Mouse (Mus musculus) liver, adult 2 months (tissue): Measurements from ENCODE around the gene Gnat1. TPM values are rescaled to one million over a fixed set of nuclear protein-coding genes. Genes with fewer than 3 reads are reported as not detected.

ENCODE experiments used
- DNase-seq: peaks from one replicate; pipeline ENCODE4 v3.0.0-alpha.2; 2011; ENCODE audit warnings: low read depth, low spot score; ENCODE audit errors: extremely low read depth
- H3K27ac ChIP-seq: fragments of 200-500 bp; replicated peaks from 2 replicates; pipeline ENCODE4 v1.5.1; 2012; ENCODE audit warnings: low read depth, mild to moderate bottlenecking, control low read depth, inconsistent platforms, low read length; ENCODE audit not compliant: insufficient read depth
- H3K27me3 ChIP-seq: fragments of 200-500 bp; 2 replicates; pipeline ENCODE4 v1.6.1; 2012; ENCODE audit warnings: mild to moderate bottlenecking, moderate library complexity, low read length, inconsistent platforms; ENCODE audit not compliant: control insufficient read depth, insufficient read depth
- H3K36me3 ChIP-seq: fragments of 200-500 bp; 2 replicates; pipeline ENCODE4 v1.6.1; 2012; ENCODE audit warnings: low read length, inconsistent platforms; ENCODE audit not compliant: control insufficient read depth, insufficient read depth
- H3K4me1 ChIP-seq: fragments of 200-500 bp; 2 replicates; pipeline ENCODE4 v1.6.1; 2011; ENCODE audit warnings: low read length; ENCODE audit not compliant: control insufficient read depth, insufficient read depth
- H3K4me3 ChIP-seq: fragments of 200-500 bp; 2 replicates; pipeline ENCODE4 v1.5.1; 2011; ENCODE audit warnings: low read depth, mild to moderate bottlenecking, control low read depth, low read length, moderate library complexity; ENCODE audit not compliant: insufficient read depth
- H3K79me2 ChIP-seq: fragments of 200-500 bp; 2 replicates; pipeline ENCODE4 v1.6.1; 2012; ENCODE audit warnings: inconsistent platforms, mild to moderate bottlenecking, low read length, moderate library complexity; ENCODE audit not compliant: control insufficient read depth, insufficient read depth
- H3K9ac ChIP-seq: fragments of 200-500 bp; 2 replicates; pipeline ENCODE4 v1.6.1; 2012; ENCODE audit warnings: low read depth, mild to moderate bottlenecking, control low read depth, inconsistent platforms, low read length
- CTCF ChIP-seq: fragments of 200-500 bp; IDR thresholded peaks from 2 replicates; pipeline ENCODE4 v1.5.1; 2011; ENCODE audit warnings: low read depth, low read length, control low read depth
- POLR2A ChIP-seq: fragments of 200-500 bp; IDR thresholded peaks from 2 replicates; pipeline ENCODE4 v1.6.1; 2011; ENCODE audit warnings: low read length, control low read depth; ENCODE audit not compliant: insufficient read depth; ENCODE audit errors: extremely low read depth
- WGBS: fragments of 180-500 bp; shearing (Covaris S2); methylation state at CpG from one replicate; pipeline ENCODE4 v1.1.7; 2018; 5-methylcytosine and 5-hydroxymethylcytosine counted together
- polyA plus RNA-seq: library from polyadenylated mRNA; depleted of rRNA; stranded (reverse); fragments of >200 nt; gene quantifications from 2 replicates; pipeline ENCODE4 v1.2.3, GENCODE M21; 2012; rRNA removed
- total RNA-seq: library from RNA; depleted of rRNA; stranded (reverse); fragments of >200 nt; gene quantifications from 2 replicates; pipeline ENCODE4 v1.2.3, GENCODE M21; 2014; rRNA removed

Gene Gnat1
- total RNA-seq (3.2 and 6.3 TPM in 2 replicates), polyA plus RNA-seq (5.5 and 7.1 TPM in 2 replicates)

DNA sequence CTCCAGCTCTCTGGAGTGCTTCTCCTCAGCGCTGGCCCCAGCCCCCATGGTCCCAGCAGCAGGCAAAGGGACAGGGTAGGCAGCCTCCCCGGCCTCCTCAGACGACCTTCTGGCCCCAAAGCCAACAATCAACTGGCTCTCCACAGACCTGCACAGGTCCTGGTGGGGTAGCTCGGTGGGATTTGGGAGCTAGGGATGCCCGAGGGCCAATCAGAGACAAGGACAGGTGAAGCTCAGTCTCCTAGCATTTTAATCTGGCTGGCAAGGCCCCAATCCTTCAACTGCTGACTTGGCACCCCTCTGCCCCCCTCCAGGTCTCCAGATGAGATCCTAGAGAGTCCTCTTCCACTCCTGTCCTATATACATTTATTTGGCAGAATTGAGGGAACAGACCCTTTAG, at the start of gene Gnat1:
Gene Gnat1, minus strand, starts transcription at position 212 of the 400 bp plus-strand sequence.
- Histone ChIP-seq H3K36me3 (no peaks in the 10 kb centered on the region), H3K27me3 (no peaks in the 10 kb centered on the region), H3K4me1 (peaks cover 10% of the 10 kb centered on the region; the same call in 1 of the 2 replicates), H3K79me2 (no peaks in the 10 kb centered on the region), H3K27ac (no peak within 1 kb of the TSS), H3K9ac (no peak within 1 kb of the TSS), H3K4me3 (no peak within 1 kb of the TSS)
- no peak for TF ChIP-seq CTCF
- 69% methylated on average over 5 of the region's 5 CpGs for WGBS
- no peak for DNase-seq

DNA sequence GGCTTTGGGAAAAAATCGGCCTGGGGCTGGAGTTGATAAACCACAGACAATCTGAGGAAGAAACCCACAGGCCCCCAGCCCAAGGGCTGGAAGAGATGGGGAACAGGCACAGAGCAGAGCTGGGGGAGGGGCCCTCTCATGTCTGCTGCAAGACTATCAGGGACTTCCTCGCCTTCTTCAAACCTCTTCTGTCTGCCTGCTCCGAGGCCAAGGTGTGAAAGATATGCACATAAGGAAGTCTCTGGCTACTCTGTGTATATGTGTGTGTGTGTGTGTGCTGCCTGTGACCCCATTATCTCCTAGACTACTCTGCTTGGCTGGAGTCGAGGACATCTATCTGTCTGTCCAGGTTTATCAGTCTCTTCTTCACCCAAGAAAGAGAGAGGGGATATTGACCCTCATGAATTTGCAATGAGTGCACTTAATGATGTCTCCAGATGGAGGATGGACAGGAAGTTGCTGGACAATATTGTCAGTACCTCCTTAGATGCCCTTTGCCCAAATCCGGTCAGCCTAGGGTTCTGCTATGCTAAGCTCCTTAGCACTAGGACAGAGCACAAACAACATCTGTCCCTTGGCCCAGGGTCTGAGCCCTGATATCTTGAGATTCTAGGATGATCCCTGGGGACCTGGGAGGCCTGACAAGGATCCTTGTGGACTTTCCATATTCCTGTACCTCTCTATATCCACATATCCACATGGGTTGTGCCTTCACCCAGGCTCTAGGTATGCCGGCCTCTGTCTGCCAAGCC, 49.6 kb upstream of the Gnat1 start:
- Histone ChIP-seq H3K9ac (no peak overlapping the region), H3K4me3 (no peak overlapping the region), H3K4me1 (peaks cover 4% of the 10 kb centered on the region), H3K27me3 (no peaks in the 10 kb centered on the region), H3K36me3 (no peaks in the 10 kb centered on the region), H3K79me2 (no peaks in the 10 kb centered on the region), H3K27ac (no peak overlapping the region)
- 72% methylated on average over 6 of the region's 6 CpGs for WGBS
- DNase-seq: no peak
- TF ChIP-seq POLR2A (no peak), CTCF (no peak)

DNA sequence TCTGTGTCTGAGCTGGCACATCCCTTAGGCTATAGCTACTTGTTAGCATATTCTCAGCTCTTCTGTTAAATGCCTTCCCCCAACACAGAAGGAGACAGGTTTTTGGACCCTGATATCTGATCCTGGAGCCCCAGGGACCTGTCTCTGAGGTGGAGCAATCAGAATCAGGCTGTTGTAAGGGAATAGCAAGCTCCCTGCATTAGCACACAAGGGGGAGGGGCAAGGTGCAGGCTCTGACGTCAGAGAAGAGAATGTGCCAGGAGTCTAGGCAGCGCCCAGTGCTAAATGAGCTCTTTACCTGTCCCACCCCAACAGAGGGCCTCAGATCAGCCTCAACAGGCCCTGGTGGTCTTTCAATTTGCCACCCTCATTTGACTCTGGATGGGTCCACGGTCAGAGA, 47.5 kb upstream of the Gnat1 start:
- Histone ChIP-seq H3K9ac (no peak overlapping the region), H3K4me1 (peaks cover 4% of the 10 kb centered on the region), H3K79me2 (no peaks in the 10 kb centered on the region), H3K4me3 (no peak overlapping the region), H3K36me3 (no peaks in the 10 kb centered on the region), H3K27ac (no peak overlapping the region), H3K27me3 (no peaks in the 10 kb centered on the region)
- TF ChIP-seq POLR2A (no peak), CTCF (no peak)
- WGBS: 59% methylated on average over 3 of the region's 3 CpGs
- DNase-seq: no peak

DNA sequence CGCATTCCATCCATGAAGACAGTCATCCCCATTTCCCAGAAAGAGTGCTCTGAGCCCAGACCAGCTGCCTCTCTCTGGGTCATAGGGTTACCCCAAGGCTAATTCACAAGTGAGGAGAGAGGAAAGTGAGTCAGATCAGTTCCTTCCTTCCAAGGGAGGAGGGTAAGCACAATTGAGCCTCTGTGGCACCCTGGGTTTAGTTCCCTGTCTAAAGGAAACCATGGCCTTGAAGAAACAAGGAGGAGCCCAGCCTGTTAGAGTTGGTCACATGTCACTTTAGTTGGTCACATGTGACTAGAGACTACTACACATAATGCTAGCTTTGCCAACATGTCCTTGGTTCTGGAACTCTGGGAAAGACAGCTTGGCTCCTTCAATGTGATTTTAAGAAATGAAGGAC, 45.3 kb upstream of the Gnat1 start:
- Histone ChIP-seq H3K4me1 (peaks cover 4% of the 10 kb centered on the region), H3K79me2 (no peaks in the 10 kb centered on the region), H3K9ac (no peak overlapping the region), H3K4me3 (no peak overlapping the region), H3K36me3 (no peaks in the 10 kb centered on the region), H3K27ac (peak overlapping the region; percentile 70), H3K27me3 (no peaks in the 10 kb centered on the region)
- no peak for DNase-seq
- WGBS: 86% methylated on average over 1 of the region's 1 CpGs
- no peak for TF ChIP-seq POLR2A
- TF ChIP-seq CTCF: no peak

DNA sequence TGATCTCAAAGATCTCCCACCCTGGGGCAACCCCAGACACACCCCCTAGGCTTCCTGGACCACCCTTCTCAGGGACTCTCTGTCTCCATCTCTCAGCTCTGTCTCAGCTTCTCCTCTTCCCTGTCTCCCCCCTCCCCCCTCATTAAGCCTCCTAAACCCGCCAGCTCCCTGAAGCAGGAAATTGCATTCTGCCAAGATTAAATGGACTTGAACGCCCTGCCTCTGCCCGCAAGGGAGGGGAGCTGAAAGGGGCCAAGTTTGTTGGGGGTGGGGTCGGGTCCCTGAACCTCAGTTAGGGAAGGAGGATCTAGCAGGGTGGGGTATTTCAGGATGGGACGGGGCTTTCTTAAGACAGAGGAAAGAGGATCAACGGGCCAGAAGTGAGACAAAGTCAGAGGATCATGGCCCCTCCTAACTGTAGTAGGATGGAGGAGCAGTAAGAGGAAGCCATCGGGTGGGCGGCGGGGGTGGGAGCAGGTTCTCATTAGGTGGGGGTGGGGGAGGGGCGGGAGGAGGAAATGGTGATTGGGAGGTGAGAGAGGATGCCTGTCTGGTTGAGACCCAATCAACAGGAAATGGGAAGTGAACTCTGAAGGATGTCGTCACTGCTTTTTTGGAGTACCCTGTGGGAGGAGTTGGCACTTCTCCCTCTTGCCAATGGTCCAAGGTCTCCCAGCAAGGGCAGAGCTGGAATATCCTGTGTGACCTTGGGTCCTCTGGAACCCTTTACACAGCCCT, 44.5 kb upstream of the Gnat1 start:
- TF ChIP-seq CTCF (no peak), POLR2A (no peak)
- Histone ChIP-seq H3K79me2 (no peaks in the 10 kb centered on the region), H3K36me3 (no peaks in the 10 kb centered on the region), H3K9ac (no peak overlapping the region), H3K27ac (peak overlapping the region; percentile 70), H3K4me3 (no peak overlapping the region), H3K27me3 (no peaks in the 10 kb centered on the region), H3K4me1 (peaks cover 4% of the 10 kb centered on the region)
- DNase-seq: peak; percentile 67
- WGBS: 11% methylated on average over 11 of the region's 11 CpGs

DNA sequence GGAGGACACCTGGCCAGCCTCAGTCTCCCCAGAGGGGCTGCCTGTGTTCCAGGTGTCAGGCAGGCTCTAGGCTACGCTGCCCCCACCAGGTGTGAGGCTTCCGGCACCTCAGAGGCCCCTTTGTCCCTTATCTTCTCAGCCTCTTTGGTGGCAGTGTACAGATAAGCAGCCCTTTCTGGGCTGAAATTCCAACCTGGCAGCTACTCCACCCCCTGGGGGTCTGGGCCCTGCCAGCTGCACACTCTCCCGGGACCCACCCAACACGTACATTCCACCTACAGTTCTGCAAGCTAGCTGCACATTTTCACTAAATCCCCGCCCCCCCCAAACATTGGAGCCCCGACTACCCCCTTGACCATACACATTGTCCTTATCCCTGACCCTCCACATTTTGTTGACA, 43.8 kb upstream of the Gnat1 start:
- TF ChIP-seq POLR2A (no peak), CTCF (no peak)
- Histone ChIP-seq H3K4me3 (no peak overlapping the region), H3K27me3 (no peaks in the 10 kb centered on the region), H3K27ac (0 out of 2 replicates have a peak overlapping the region, but pooled peaks have one; percentile 32), H3K79me2 (no peaks in the 10 kb centered on the region), H3K36me3 (no peaks in the 10 kb centered on the region), H3K4me1 (peaks cover 4% of the 10 kb centered on the region), H3K9ac (no peak overlapping the region)
- 67% methylated on average over 6 of the region's 6 CpGs for WGBS
- no peak for DNase-seq
